Mouse (Mus musculus) left cerebral cortex, postnatal 25 days (tissue): Measurements from ENCODE around the gene Glis2. TPM values are rescaled to one million over a fixed set of nuclear protein-coding genes. Genes with fewer than 3 reads are reported as not detected.
A peak's percentile ranks its signal among the peaks of the same experiment; 100 is the strongest.

Source experiments
- DNase-seq, 2 experiments: peaks; one replicate each; pipeline ENCODE4 v3.0.0; 2022; ENCODE audit warnings: low spot score in 2 of 2, mixed read lengths in 1 of 2
- intact Hi-C: fragments of 180-260 bp; cut with DNase I; formaldehyde crosslinking; loops from one replicate; pipeline ENCODE4 v1.15.1; 2025
- total RNA-seq, 2 experiments: library from RNA; stranded (reverse); gene quantifications; 2 replicates each; pipeline ENCODE4 v1.2.3; 2021

Glis2 gene
- total RNA-seq: 10 to 100 TPM; 11.7 to 12.4 TPM

GRCm38 (mm10) chr16:4593971-4594813 lies at the start of gene Glis2:
TSS of gene Glis2 (plus strand) at chr16:4594713.
- intact Hi-C loops: no loop called here
- DNase-seq: peak in 1 of 2 experiments; percentile 34

DNA sequence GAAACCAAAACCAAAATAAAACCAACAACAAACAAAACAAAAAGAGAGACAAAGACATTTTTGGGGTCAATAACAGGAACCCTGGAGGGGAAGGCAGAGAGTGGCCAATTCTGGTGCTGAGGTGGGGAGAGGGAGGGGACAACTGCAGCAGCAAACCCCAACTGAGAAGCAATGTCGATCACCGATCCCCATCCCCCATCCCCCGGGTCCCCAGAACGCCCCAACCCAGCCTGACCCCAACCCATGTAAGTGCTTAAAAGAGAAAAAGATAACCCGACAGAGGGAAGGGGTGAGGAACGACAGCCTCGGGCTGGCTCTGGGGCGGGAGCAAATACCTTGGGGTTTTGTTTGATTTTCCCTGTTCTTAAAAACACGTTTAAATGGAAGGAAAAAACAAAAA lies 49.7 kb upstream of the Glis2 start:
- intact Hi-C loops: loop anchor here (5.0 kb wide), 1 partner anchor 128 kb away; no protein-coding TSS in a partner anchor
- DNase-seq: no peak

DNA sequence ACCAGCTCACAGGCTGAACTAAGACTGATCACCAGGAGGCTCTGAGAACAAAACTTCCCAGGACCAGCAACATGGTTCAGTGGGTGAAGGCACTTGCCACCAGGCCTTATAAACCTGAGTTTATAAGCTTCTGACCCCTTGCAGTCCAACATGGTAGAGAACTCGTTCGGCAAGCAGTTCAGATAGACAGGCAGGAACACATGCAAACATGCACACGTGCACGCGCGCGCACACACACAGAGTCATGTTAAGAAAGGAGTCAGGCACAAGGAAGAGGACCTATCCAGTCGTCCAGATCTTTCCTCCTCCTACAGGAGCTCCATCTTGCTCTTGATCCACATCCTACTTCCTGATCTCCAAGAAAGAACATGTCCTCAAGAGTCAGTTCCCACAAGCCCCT lies 47.7 kb upstream of the Glis2 start:
- intact Hi-C loops: no loop called here
- no peak for DNase-seq

GRCm38 (mm10) chr16:4547611-4548010 lies 46.9 kb upstream of the Glis2 start:
- no peak for DNase-seq
- intact Hi-C loops: no loop called here

DNA sequence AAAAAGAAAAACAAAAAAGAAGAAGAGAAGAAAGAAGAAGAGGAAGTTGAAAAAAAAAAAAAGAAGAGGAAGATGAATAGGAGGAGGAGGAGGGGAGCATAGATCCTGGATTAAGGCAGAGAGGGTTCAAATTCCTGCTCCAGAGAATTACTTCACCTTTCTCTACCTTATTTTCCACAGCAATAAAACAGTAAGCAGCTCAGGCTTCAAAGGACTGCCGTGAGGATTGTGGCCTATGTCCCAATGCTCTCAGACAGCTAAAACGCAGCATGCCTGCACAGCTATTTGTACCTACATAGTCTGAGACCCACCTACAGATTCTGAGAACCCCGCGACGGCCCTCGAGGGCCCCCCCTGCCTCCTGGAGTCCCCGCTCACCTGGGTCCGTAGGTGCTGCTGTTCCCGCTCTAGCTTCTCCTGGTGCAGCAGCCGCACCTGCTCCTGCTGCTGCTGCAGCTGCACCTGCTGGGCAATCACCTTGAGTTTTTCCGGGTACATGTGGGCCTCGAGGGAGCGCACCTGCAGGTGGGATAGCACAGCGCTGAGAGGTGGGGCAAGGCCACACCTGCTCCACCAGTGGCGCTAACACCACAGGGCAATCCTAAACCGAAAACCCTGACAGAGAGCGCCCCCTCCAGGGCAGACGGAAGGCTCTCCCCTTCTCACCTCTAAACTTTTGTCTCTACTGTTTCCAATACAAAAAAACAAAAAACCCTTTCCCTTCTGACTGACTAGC lies 45.4 kb upstream of the Glis2 start:
- DNase-seq: no peak
- intact Hi-C loops: no loop called here

- DNase-seq: peak; percentile 59 to 69
- intact Hi-C loops: no loop called here
These were observed 43.5 kb upstream of the Glis2 start for GRCm38 (mm10) chr16:4551056-4551455.

- DNase-seq: no peak
- intact Hi-C loops: no loop called here
These were observed 42.6 kb upstream of the Glis2 start for GRCm38 (mm10) chr16:4551885-4552284.

- intact Hi-C loops: no loop called here
- DNase-seq: no peak
These were observed 41.5 kb upstream of the Glis2 start for GRCm38 (mm10) chr16:4552829-4553550.

GRCm38 (mm10) chr16:4555555-4555954 lies 39.0 kb upstream of the Glis2 start:
- intact Hi-C loops: no loop called here
- DNase-seq: no peak

DNA sequence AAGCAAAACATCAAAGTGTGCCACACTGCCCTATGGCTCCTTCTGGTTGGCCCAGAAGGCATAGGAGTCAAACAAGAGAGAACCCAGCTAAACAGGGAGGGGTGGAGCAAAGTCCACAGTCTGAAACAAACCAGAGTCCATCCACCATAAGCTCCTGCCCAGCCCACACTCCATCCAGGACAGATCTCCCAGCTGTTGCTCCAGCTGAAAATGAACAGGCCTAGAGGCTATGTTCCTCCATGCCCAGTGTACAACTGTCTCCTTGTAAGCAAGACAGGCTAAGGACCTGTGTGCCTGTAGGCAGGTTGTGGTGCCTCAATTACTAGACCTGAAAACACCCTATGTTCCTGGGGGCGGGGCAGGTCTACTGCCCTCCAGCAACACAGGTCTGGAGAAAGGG lies 37.4 kb upstream of the Glis2 start:
- intact Hi-C loops: no loop called here

DNA sequence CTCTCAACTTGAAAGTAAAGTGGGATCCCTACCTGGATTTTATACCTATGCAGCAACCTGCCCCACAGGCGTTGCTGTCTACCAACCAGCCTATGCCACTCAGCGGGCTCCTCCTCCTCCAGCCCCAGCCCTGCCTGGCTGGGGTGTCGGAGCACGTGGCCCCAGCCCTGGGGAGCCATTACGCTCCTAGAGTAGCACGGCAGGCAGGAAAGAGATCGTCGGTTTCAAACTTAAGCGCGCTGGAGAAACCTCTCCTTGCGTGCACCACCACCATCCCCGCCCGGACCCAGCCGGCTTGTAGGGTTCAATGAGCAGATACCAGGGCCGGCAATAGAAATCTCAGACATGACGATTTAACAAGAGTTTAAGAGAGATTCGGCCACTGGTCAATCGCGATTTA lies 36.6 kb upstream of the Glis2 start:
- intact Hi-C loops: no loop called here
- DNase-seq: peak; percentile 54 to 60

More for the DNA sequence above, 37.4 kb upstream of the Glis2 start:
- no peak for DNase-seq

DNA sequence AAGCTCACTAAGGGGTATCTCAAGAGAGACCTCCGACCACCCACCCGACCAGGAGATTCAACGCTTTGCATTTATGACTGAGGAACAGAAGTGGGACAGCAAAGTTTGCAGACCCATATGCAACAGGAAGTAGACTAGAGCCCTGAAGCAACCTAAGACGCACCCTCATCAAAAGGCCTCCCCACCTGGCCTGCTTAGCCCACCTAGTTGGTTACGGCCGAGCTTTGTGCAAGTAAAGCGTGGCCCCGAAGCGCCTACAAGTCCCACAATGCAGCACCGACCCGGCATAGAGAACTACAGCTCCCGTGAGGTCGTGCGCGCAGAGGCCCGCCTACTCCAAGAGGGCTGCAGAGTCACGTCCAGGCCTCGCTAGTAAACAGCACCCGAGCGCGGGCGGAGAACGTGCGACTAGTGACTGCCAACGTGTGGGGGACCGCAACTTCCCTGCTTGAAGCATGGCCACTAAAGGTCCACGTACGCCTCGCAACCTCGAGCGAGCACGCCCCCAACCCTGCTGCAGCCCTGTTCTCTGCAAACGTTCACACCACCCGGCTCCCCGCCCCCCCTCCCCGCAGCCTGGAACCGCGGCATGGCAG lies 36.0 kb upstream of the Glis2 start:
- intact Hi-C loops: no loop called here
- DNase-seq: peak; percentile 94 to 97

- DNase-seq: peak; percentile 76 to 77
- intact Hi-C loops: no loop called here
These were observed 35.4 kb upstream of the Glis2 start for GRCm38 (mm10) chr16:4558980-4559631.

DNA sequence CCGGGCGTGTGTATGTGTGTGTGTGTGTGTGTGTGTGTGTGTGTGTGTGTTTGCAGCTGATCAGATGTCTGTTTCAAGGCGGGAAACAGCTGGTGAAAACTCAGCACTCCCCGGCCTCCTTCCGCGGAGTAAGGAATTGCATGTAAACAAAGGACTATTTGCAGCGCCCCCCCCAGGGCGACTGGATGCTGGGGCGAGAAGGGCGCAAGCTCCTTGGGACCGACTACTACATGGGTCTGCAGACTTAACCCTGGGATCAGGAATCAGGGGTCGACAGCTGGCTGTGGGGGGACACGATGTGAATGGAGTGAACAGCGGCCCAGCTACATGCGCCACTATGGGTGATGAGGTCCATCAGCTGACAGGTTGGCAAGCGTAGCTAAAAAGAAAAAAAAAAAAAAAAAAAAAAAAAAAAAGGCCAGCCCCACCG lies 34.8 kb upstream of the Glis2 start, which contains the start of gene Tfap4:
TSS of gene Tfap4 (minus strand) at position 140 of the 430 bp plus-strand sequence.
- intact Hi-C loops: loop anchor here (5.0 kb wide), 1 partner anchor 108 kb away; no protein-coding TSS in a partner anchor
- DNase-seq: peak; percentile 84 to 87

- intact Hi-C loops: loop anchor here (5.0 kb wide), 1 partner anchor 107 kb away; no protein-coding TSS in a partner anchor
- DNase-seq: peak; percentile 23 to 25
These were observed 34.2 kb upstream of the Glis2 start for GRCm38 (mm10) chr16:4560145-4560952.

DNA sequence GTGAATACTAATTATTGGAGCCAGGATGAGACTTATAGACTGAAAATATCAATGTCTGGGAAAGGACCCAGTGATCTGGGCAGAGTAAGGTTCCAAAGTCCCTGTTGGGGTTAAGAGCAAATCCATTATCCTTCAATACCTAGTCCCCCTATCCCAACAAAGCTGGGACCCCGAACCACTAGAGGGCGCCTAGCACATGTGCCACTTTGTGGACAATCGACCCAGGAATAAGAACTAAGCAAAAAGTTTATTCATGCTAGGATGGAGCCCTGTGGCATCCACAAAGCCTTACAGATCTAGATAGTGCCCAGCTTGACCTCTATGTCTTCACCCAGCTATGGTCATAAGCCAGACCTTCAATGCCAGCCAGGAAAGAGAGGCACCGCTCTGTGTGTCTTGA lies 26.6 kb upstream of the Glis2 start:
- peak; percentile 63 to 64 for DNase-seq
- intact Hi-C loops: loop anchor here (1.0 kb wide), 1 partner anchor 39 kb away; no protein-coding TSS in a partner anchor

DNA sequence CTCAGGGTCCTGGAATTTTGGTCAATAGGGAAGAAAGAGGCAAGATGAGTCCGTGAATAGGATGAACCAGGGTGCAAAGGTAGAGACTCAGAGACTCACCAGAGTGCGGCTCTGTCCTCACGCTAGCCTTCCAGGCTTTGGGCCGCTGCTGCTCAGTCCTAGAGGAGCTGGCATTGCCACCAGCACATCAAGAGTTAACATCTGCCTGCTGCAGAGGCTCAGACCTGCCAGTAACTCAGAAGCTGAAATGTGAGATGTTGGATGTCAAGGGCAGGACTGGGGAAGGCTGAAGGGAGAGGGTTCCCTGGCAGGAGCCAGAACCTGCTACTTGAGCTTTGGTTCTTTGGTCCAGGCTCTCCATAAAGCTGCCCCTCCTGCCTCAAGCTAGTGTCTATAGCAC lies 23.8 kb upstream of the Glis2 start:
- DNase-seq: no peak
- intact Hi-C loops: no loop called here

- intact Hi-C loops: no loop called here
- DNase-seq: no peak
These were observed 18.5 kb upstream of the Glis2 start for GRCm38 (mm10) chr16:4576038-4576437.
